Mouse (Mus musculus) forebrain, postnatal 0 days (tissue): ENCODE data around the gene Bag6. TPM values are rescaled to one million over a fixed set of nuclear protein-coding genes. Genes with fewer than 3 reads are reported as not detected.

ENCODE experiments used
- ATAC-seq: fragments of 200-750 bp; cut with Nextera tagmentation; 2 replicates; pipeline ENCODE4 v1.8.0; 2017; ENCODE audit warnings: mild to moderate bottlenecking, moderate library complexity
- DNase-seq: peaks from one replicate; pipeline ENCODE4 v3.0.0-alpha.2; 2015
- H3K27ac ChIP-seq: fragments of 300-500 bp; sonication (generic); 2 replicates; pipeline ENCODE4 v1.5.1; 2014; ENCODE audit warnings: low read depth, mild to moderate bottlenecking, antibody characterized with exemption, low read length, moderate library complexity, mixed read lengths
- H3K27me3 ChIP-seq: fragments of 300-500 bp; sonication (generic); 2 replicates; pipeline ENCODE4 v1.6.1; 2014; ENCODE audit warnings: mild to moderate bottlenecking, low read length, mixed read lengths; ENCODE audit not compliant: insufficient read depth
- H3K36me3 ChIP-seq: fragments of 300-500 bp; sonication (generic); 2 replicates; pipeline ENCODE4 v1.6.1; 2014; ENCODE audit warnings: mild to moderate bottlenecking, moderate library complexity; ENCODE audit not compliant: insufficient read depth
- H3K4me1 ChIP-seq: fragments of 300-500 bp; sonication (generic); 2 replicates; pipeline ENCODE4 v1.6.1; 2014; ENCODE audit warnings: antibody characterized with exemption; ENCODE audit not compliant: insufficient read depth
- H3K4me2 ChIP-seq: fragments of 300-500 bp; sonication (generic); 2 replicates; pipeline ENCODE4 v1.6.1; 2014; ENCODE audit warnings: low read depth, mild to moderate bottlenecking, moderate library complexity
- H3K4me3 ChIP-seq: fragments of 300-500 bp; sonication (generic); 2 replicates; pipeline ENCODE4 v1.5.1; 2014; ENCODE audit warnings: low read depth, low read length, mixed read lengths
- H3K9ac ChIP-seq: fragments of 300-500 bp; sonication (generic); 2 replicates; pipeline ENCODE4 v1.6.1; 2014; ENCODE audit warnings: mild to moderate bottlenecking
- H3K9me3 ChIP-seq: fragments of 300-500 bp; sonication (generic); 2 replicates; pipeline ENCODE4 v1.6.1; 2016; ENCODE audit warnings: low read length
- CTCF ChIP-seq: sonication (generic); IDR thresholded peaks from 2 replicates; pipeline ENCODE4 v1.5.1; 2016; ENCODE audit warnings: antibody characterized with exemption, control low read depth, low read depth
- WGBS: fragments of 180-500 bp; shearing (Covaris S2); extraction: QIAGEN DNeasy Blood & Tissue Kit; methylation state at CpG from one replicate; pipeline ENCODE4 v1.1.7; 2014; 5-methylcytosine and 5-hydroxymethylcytosine counted together
- polyA plus RNA-seq: library from polyadenylated mRNA; unstranded; fragments of >200 nt; fragmentation: Nextera tagmentation; extraction: Ambion mirVana; gene quantifications from 2 replicates; pipeline ENCODE4 v1.2.1, GENCODE M21; 2015
- total RNA-seq: library from RNA; depleted of rRNA; stranded (reverse); fragments of >200 nt; gene quantifications from 2 replicates; pipeline ENCODE4 v1.2.3, GENCODE M21; 2014

Bag6 gene
- total and polyA plus RNA-seq, 2 experiments from 2014 or later: 71.9 to 340 TPM

DNA sequence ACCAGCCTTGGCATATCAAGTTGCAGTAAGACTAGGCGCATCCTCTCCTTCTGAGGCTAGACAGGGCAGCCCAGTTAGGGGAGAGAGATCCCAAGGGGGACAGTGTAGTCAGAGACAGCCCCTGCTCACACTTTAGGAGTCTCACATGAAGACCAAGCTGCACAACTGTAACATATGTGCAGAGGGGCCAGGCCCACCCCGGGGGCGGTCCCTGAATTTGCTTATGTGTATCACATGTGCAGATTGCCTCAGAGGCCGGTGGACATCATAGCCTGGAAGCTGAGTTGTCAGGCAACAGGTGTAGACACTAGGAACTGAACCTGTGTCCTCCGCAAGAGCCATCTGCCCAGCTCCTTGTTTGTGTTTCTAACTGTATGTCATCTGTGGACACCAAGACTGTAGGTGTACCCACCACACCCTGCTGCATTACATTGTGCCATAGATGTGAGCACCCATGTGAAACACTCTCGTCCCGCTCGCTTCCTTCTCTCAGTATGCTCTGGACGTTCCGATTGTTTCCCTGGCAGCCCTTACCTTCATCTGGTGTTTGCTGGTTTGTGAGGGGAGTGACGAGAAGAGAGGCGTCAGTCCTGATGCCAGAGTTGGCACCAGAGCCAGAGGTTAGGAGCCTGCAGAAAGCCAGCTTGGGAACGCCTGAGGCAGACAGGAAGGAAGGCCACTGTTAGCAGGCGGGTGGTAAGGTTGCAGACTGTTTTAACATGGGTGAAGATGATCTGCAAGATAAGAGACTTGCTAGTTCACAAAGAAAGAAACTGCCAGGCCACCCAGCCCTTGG is 42.4 kb upstream of the Bag6 start:
- H3K4me3 ChIP-seq: no peak overlapping the region
- 87% methylated on average over 14 of the region's 14 CpGs for WGBS
- peaks cover 47% of the 10 kb centered on the region for H3K36me3 ChIP-seq
- no peaks in the 10 kb centered on the region for H3K9me3 ChIP-seq
- H3K9ac ChIP-seq: no peak overlapping the region
- H3K27me3 ChIP-seq: no peaks in the 10 kb centered on the region
- no peak for ATAC-seq
- DNase-seq: no peak
- peaks cover 3% of the 10 kb centered on the region; the same call in 1 of the 2 replicates for H3K4me1 ChIP-seq
- H3K4me2 ChIP-seq: no peak overlapping the region
- TF ChIP-seq CTCF: no peak
- no peak overlapping the region for H3K27ac ChIP-seq

DNA sequence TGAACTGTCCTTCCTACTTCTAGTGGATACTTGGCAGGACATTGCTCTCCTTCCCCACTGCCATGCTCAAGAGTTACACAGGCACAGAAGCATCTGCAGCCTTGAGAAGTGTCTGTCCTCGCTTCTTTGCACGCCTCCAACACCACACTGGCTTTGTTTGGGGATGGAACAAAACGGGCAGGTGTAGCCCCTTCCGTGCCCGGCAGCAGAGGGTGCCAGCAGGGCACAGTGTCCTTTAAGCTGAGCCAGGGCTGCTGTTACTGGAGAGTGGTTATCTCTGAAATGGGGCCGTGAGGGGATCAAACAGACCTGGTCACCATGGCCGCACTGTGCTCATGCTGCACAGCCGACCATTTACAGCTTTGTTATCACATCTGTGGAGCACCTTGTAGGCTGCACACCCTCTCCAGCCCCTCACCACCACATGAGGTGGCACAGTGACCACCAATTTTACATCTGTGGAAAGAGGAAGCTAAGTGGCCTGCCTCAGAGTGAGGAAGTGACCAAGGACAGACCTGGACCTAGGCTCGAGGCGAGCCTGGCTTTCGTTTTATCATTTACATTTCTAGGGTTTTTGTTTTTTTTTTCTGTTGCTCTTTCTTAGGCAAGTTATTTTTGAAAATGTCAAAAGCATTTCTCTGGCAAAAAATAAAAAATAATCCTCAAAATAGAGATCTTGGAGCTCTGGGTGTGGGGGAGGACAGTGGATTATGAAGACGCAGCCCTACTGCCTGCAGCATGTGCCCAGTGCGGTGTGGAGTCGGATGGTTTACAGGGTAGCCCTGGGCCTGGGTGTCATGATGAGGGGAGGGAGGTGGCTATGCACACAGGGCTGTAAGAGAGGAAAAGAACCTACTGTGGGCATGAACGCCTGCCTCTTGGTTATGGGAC is 40.3 kb upstream of the Bag6 start:
- H3K4me3 ChIP-seq: no peak overlapping the region
- no peak overlapping the region for H3K27ac ChIP-seq
- 92% methylated on average over 15 of the region's 15 CpGs for WGBS
- peaks cover 3% of the 10 kb centered on the region; the same call in 1 of the 2 replicates for H3K4me1 ChIP-seq
- H3K9me3 ChIP-seq: no peaks in the 10 kb centered on the region
- no peaks in the 10 kb centered on the region for H3K27me3 ChIP-seq
- H3K9ac ChIP-seq: no peak overlapping the region
- TF ChIP-seq CTCF: no peak
- no peak overlapping the region for H3K4me2 ChIP-seq
- DNase-seq (no peak), ATAC-seq (no peak)
- peaks cover 66% of the 10 kb centered on the region for H3K36me3 ChIP-seq

DNA sequence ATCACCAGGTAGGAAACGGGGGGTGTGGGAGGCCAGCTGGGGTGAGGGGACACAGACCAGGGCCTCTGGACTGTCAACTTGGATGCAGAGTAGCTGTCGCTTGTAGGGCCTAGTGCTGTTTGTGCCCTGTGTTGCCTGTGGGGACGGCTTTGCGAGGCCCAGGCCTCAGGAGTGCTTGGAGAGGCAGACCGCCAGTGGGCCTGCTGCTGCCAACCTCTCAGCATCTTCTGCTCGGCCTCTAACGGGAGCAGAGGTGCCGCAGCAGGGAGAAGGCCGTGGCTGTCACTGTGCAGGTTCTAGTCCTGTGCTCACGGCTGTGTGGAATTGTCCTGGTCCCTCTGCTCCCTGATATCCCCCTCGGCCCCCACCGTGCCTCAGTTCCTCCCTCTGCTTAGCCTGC is 38.4 kb upstream of the Bag6 start:
- Histone ChIP-seq H3K4me1 (no peaks in the 10 kb centered on the region), H3K9me3 (no peaks in the 10 kb centered on the region), H3K36me3 (peaks cover 81% of the 10 kb centered on the region), H3K9ac (no peak overlapping the region), H3K4me3 (no peak overlapping the region), H3K4me2 (no peak overlapping the region), H3K27me3 (no peaks in the 10 kb centered on the region), H3K27ac (no peak overlapping the region)
- DNase-seq: no peak
- 89% methylated on average over 12 of the region's 12 CpGs for WGBS
- TF ChIP-seq CTCF: no peak
- ATAC-seq: no peak

DNA sequence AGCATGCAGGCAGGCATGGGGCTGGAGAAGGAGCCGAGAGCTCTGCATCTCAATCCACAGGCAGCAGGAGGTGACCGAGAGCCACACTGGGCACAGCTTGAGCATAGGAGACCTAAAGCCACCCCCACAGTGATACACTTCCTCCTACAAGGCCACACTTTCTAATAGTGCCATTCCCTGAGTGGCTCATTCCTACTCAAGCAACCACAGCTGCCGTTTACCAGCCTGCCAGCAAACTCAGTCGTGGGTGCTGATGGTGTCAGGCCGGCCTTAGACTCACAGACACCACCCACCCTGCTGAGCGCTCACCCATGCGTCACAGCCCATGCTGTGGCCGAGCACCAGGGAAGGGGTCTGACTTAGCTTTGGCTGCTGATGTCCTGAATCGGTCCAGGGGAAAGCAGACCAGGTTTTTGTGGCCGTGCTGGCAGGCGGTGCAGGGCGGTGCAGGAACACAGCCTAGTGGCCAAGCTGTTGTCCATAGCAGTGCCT is 37.8 kb upstream of the Bag6 start:
- Histone ChIP-seq H3K36me3 (peaks cover 83% of the 10 kb centered on the region), H3K9ac (no peak overlapping the region), H3K4me1 (no peaks in the 10 kb centered on the region), H3K4me3 (no peak overlapping the region), H3K27ac (no peak overlapping the region), H3K9me3 (no peaks in the 10 kb centered on the region), H3K27me3 (no peaks in the 10 kb centered on the region), H3K4me2 (no peak overlapping the region)
- WGBS: 78% methylated on average over 12 of the region's 12 CpGs
- no peak for DNase-seq
- no peak for ATAC-seq
- TF ChIP-seq CTCF: no peak

DNA sequence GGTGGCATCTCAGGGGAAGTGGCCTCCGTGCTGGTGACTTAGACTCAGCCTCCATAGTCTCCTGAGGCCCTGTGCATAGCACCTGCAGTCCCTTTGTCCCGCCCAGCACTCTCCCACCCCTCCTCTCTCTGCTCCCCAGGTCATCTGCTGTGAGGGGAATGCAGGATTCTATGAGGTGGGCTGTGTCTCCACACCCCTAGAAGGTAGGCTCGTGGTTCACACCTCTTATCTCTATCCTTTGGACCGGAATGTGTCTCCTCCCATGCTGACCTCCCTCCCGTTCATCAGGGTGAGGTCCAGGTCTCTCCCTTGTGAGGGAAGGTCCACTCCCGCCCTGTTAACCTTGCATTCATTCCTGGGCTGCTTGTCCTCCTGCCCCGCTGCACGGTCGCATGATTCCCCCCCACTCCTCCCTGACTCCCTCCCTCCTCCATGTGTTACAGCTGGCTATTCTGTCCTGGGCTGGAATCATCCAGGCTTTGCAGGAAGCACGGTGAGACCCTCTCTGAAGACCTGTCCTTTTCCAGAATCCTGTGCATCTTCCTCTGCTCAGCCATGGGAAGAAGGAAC is 34.7 kb upstream of the Bag6 start:
- DNase-seq: no peak
- no peaks in the 10 kb centered on the region for H3K4me1 ChIP-seq
- no peaks in the 10 kb centered on the region for H3K27me3 ChIP-seq
- no peak overlapping the region for H3K4me3 ChIP-seq
- no peak for TF ChIP-seq CTCF
- H3K9me3 ChIP-seq: no peaks in the 10 kb centered on the region
- no peak overlapping the region for H3K9ac ChIP-seq
- no peak overlapping the region for H3K27ac ChIP-seq
- no peak overlapping the region for H3K4me2 ChIP-seq
- WGBS: 73% methylated on average over 10 of the region's 10 CpGs
- H3K36me3 ChIP-seq: peaks cover 75% of the 10 kb centered on the region
- no peak for ATAC-seq

DNA sequence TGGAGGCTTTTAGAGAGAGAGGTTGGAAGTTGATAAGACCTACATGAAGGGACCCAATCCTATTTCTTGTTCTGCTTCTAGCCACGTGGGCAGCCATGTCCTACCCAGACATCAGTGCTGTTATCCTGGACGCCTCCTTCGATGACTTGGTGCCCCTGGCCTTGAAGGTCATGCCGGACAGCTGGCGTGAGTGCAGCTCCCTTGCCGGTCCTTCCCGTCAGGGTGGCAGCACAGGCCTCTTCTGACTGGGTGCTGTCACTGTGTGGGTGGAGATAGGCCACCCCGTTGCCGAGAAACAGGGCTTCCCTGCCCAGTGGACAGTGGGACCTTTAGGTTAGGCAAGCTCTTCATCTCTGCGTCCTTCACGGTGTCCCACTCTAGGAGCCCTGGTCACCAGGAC is 33.8 kb upstream of the Bag6 start:
- Histone ChIP-seq H3K27me3 (no peaks in the 10 kb centered on the region), H3K9me3 (no peaks in the 10 kb centered on the region), H3K4me3 (no peak overlapping the region), H3K4me1 (no peaks in the 10 kb centered on the region), H3K36me3 (peaks cover 73% of the 10 kb centered on the region), H3K4me2 (no peak overlapping the region), H3K9ac (no peak overlapping the region), H3K27ac (no peak overlapping the region)
- 95% methylated on average over 11 of the region's 11 CpGs for WGBS
- no peak for TF ChIP-seq CTCF
- no peak for DNase-seq
- no peak for ATAC-seq
